Comparison of ENCODE assay signal across 9 mouse cellular contexts in the genomic region with DNA sequence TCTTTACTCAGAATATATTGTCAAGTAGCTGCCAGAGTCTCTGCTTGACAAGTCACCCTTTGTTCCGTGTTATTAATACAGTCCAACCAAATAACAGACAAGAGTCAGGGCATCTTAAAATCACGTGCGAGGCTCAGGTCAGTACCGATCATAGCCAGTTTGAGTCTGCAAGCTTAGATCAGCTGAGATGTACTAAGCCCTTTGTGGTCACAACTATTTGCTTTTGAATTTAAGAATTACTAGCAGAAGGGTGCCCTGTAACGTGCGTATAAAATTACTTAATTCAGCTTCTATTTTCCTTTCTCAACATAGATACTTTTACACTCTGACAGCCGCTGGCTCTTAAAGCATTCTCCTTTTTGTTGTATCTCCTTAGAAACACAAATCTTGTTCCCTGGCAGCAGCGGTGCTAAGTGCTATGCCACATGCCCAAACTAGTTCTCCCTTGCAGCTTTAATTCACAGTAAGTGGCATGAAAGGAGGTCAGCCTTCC. TPM values are rescaled to one million over a fixed set of nuclear protein-coding genes. Genes with fewer than 3 reads are reported as not detected.
DNase-seq lines count a peak whose midpoint lies in the region; ATAC-seq lines count a peak whose summit lies in the region.
"Had no signal": no experiment of that assay in that cellular context is flagged by ENCODE, and none has a peak within 500 bp of the region (broad histone marks: within the 10 kb centered on the region; RNA-seq: fewer than 3 reads in every experiment).

No protein-coding gene starts in this region.

- WGBS in neural tube, embryonic 11.5 days = 42% methylated on average over 8 of the region's 8 CpGs

- no peak overlapping the region for H3K9ac ChIP-seq in neural tube, embryonic 11.5 days (ENCODE audit: low read length)

- H3K4me3 ChIP-seq in neural tube, embryonic 11.5 days (ENCODE audit: low read depth, low read length) = no peak overlapping the region

- ATAC-seq in frontal cortex, adult (ENCODE audit: low TSS enrichment) = peak; percentile 94
- ATAC-seq in neural tube, embryonic 11.5 days (ENCODE audit: insufficient read depth, low FRiP score, low TSS enrichment) = no peak; the same call in 1 of the 2 replicates

- no peaks in the 10 kb centered on the region for H3K9me3 ChIP-seq in neural tube, embryonic 11.5 days (ENCODE audit: control insufficient read depth, low read length)

- no peaks in the 10 kb centered on the region for H3K27me3 ChIP-seq in neural tube, embryonic 11.5 days (ENCODE audit: control insufficient read depth, insufficient read depth, low read length)

- intact Hi-C loops in left cerebral cortex, postnatal 14 days (cut with DNase I) = no loop called here

- no peaks in the 10 kb centered on the region; the same call in 1 of the 2 replicates for H3K4me1 ChIP-seq in neural tube, embryonic 11.5 days (ENCODE audit: control insufficient read depth, insufficient read depth, low read length)

- H3K27ac ChIP-seq in neural tube, embryonic 11.5 days (ENCODE audit: low read depth, low read length) = no peak overlapping the region

- no peaks in the 10 kb centered on the region for H3K36me3 ChIP-seq in neural tube, embryonic 11.5 days (ENCODE audit: control insufficient read depth, insufficient read depth, low read length)

- H3K4me2 ChIP-seq in neural tube, embryonic 11.5 days (ENCODE audit: low read depth) = no peak overlapping the region

- DNase-seq in frontal cortex, postnatal 14 days (ENCODE audit: low spot score in 2 of 2) = no peak
- peak; percentile 12 for DNase-seq in neural tube, embryonic 11.5 days (ENCODE audit: low spot score)
- DNase-seq in neural tube, embryonic 10.5 days (ENCODE audit: extremely low spot score, low spot score) = no peak
- DNase-seq in left cerebral cortex, postnatal 14 days (ENCODE audit: low spot score in 2 of 2) = peak; percentile 51 to 81
- peak; percentile 59 for DNase-seq in telencephalon, adult 2 months (ENCODE audit: low read depth, low spot score)
- DNase-seq in spleen, postnatal 4 days (ENCODE audit: low spot score in 2 of 2) = no peak
- no peak for DNase-seq in urinary bladder, postnatal 10 days (ENCODE audit: low spot score)
- DNase-seq: thymus, postnatal 4 days had no signal

RNA-seq across cellular contexts. Expression of a gene that starts 0.7 kb away (rescaled TPM):
- 2.3 and 3.1 TPM in 2 replicates for polyA plus RNA-seq in neural tube, embryonic 11.5 days (2014; fragmentation: Nextera tagmentation; extraction: Ambion mirVana)
- total RNA-seq in left cerebral cortex, postnatal 14 days (2021) = 10 to 100 TPM; 45.7 to 48.2 TPM

Comparison
In these comparisons a context has a peak if more than half of its experiments do, and no peak if none do; other contexts are left out.
1. DNase-seq: peak in neural tube, embryonic 11.5 days (single experiment), left cerebral cortex, postnatal 14 days (2 of 2) and telencephalon, adult 2 months (single experiment); none in frontal cortex, postnatal 14 days (0 of 2), neural tube, embryonic 10.5 days (single experiment), spleen, postnatal 4 days (0 of 2) and urinary bladder, postnatal 10 days (single experiment).